Mouse (Mus musculus): ENCODE measurements around the gene Pde4d. TPM values are rescaled to one million over a fixed set of nuclear protein-coding genes. Genes with fewer than 3 reads are reported as not detected.

Gene Pde4d
- polyA plus RNA-seq, 1 experiment from 2014 or later: 3.4 TPM

- no peaks in the 10 kb centered on the region for H3K27me3 ChIP-seq
- DNase-seq (ENCODE audit: low read depth, low spot score) (no peak), ATAC-seq (no peak)
- CTCF ChIA-PET: no interaction called here
- in situ Hi-C loops (cut with MboI; ENCODE audit: low pct_unique_long_range_greater_than_20kb): loop anchor here (10.0 kb wide), 1 partner anchor 438 kb away; no protein-coding TSS in a partner anchor
- POLR2A ChIA-PET: no interaction called here
- no peak for TF ChIP-seq CTCF (IDR thresholded peaks at IDR 0.05)
Measured at GRCm38 (mm10) chr13:109926277-109926920, 1476.7 kb downstream of the Pde4d start.

- POLR2A ChIA-PET: no interaction called here
- no peak for TF ChIP-seq CTCF (IDR thresholded peaks at IDR 0.05)
- CTCF ChIA-PET: interaction anchor here (0.7 kb wide), 1 partner anchor 25 kb away, joined by 3 read pairs; no protein-coding TSS in a partner anchor
- no peak for DNase-seq (ENCODE audit: low read depth, low spot score)
- in situ Hi-C loops (cut with MboI; ENCODE audit: low pct_unique_long_range_greater_than_20kb): loop anchor here (10.0 kb wide), 1 partner anchor 437 kb away; no protein-coding TSS in a partner anchor
- no peak for ATAC-seq
- no peaks in the 10 kb centered on the region for H3K27me3 ChIP-seq
Measured at GRCm38 (mm10) chr13:109927782-109928181, 1478.0 kb downstream of the Pde4d start.

GRCm38 (mm10) chr13:109932688-109933087, 1482.9 kb downstream of the Pde4d start:
- no peak for TF ChIP-seq CTCF (IDR thresholded peaks at IDR 0.05)
- H3K27me3 ChIP-seq: no peaks in the 10 kb centered on the region
- DNase-seq (ENCODE audit: low read depth, low spot score) (no peak), ATAC-seq (no peak)
- ChIA-PET POLR2A (no interaction called here), CTCF (no interaction called here)
- in situ Hi-C loops (cut with MboI; ENCODE audit: low pct_unique_long_range_greater_than_20kb): no loop called here

- TF ChIP-seq CTCF (IDR thresholded peaks at IDR 0.05): no peak
- DNase-seq (ENCODE audit: low read depth, low spot score) (no peak), ATAC-seq (no peak)
- ChIA-PET POLR2A (no interaction called here), CTCF (no interaction called here)
- no peaks in the 10 kb centered on the region for H3K27me3 ChIP-seq
- in situ Hi-C loops (cut with MboI; ENCODE audit: low pct_unique_long_range_greater_than_20kb): no loop called here
Measured at GRCm38 (mm10) chr13:109933554-109933953, 1483.8 kb downstream of the Pde4d start.

GRCm38 (mm10) chr13:109936866-109937265, 1487.1 kb downstream of the Pde4d start:
- ChIA-PET POLR2A (no interaction called here), CTCF (no interaction called here)
- ATAC-seq (no peak), DNase-seq (ENCODE audit: low read depth, low spot score) (no peak)
- in situ Hi-C loops (cut with MboI; ENCODE audit: low pct_unique_long_range_greater_than_20kb): no loop called here
- no peaks in the 10 kb centered on the region for H3K27me3 ChIP-seq
- no peak for TF ChIP-seq CTCF (IDR thresholded peaks at IDR 0.05)

- in situ Hi-C loops (cut with MboI; ENCODE audit: low pct_unique_long_range_greater_than_20kb): no loop called here
- no peak for TF ChIP-seq CTCF (IDR thresholded peaks at IDR 0.05)
- ChIA-PET POLR2A (no interaction called here), CTCF (interaction anchor here (1.6 to 1.7 kb wide), 2 partner anchors 11 to 24 kb away, joined by 3 to 6 read pairs; no protein-coding TSS in a partner anchor)
- no peaks in the 10 kb centered on the region for H3K27me3 ChIP-seq
- DNase-seq (ENCODE audit: low read depth, low spot score) (no peak), ATAC-seq (no peak)
Measured at GRCm38 (mm10) chr13:109944822-109945551, 1495.2 kb downstream of the Pde4d start.

- DNase-seq (ENCODE audit: low read depth, low spot score): no peak
- in situ Hi-C loops (cut with MboI; ENCODE audit: low pct_unique_long_range_greater_than_20kb): no loop called here
- ChIA-PET CTCF (no interaction called here), POLR2A (no interaction called here)
- no peak for TF ChIP-seq CTCF (IDR thresholded peaks at IDR 0.05)
- no peaks in the 10 kb centered on the region for H3K27me3 ChIP-seq
- no peak for ATAC-seq
Measured at GRCm38 (mm10) chr13:109951466-109951865, 1501.7 kb downstream of the Pde4d start.

- no peak for TF ChIP-seq CTCF (IDR thresholded peaks at IDR 0.05)
- ChIA-PET CTCF (no interaction called here), POLR2A (no interaction called here)
- no peak for DNase-seq (ENCODE audit: low read depth, low spot score)
- ATAC-seq: no peak
- H3K27me3 ChIP-seq: no peaks in the 10 kb centered on the region
- in situ Hi-C loops (cut with MboI; ENCODE audit: low pct_unique_long_range_greater_than_20kb): no loop called here
Measured at GRCm38 (mm10) chr13:109954189-109954588, 1504.4 kb downstream of the Pde4d start.

- no peak for ATAC-seq
- DNase-seq (ENCODE audit: low read depth, low spot score): no peak
- peaks cover 1% of the 10 kb centered on the region for H3K27me3 ChIP-seq
- in situ Hi-C loops (cut with MboI; ENCODE audit: low pct_unique_long_range_greater_than_20kb): loop anchor here (5.0 kb wide), 1 partner anchor 54 kb away; no protein-coding TSS in a partner anchor
- POLR2A ChIA-PET: no interaction called here
- TF ChIP-seq CTCF (IDR thresholded peaks at IDR 0.05): no peak
- CTCF ChIA-PET: interaction anchor here (2.1 kb wide), 1 partner anchor 36 kb away, joined by 5 read pairs; no protein-coding TSS in a partner anchor
Measured at GRCm38 (mm10) chr13:109957953-109958352, 1508.2 kb downstream of the Pde4d start.

- no peak for ATAC-seq
- ChIA-PET POLR2A (no interaction called here), CTCF (no interaction called here)
- H3K27me3 ChIP-seq: peaks cover 32% of the 10 kb centered on the region
- no peak for DNase-seq (ENCODE audit: low read depth, low spot score)
- no peak for TF ChIP-seq CTCF (IDR thresholded peaks at IDR 0.05)
- in situ Hi-C loops (cut with MboI; ENCODE audit: low pct_unique_long_range_greater_than_20kb): no loop called here
Measured at GRCm38 (mm10) chr13:109982821-109983443, 1533.2 kb downstream of the Pde4d start.

GRCm38 (mm10) chr13:109985411-109985810, 1535.7 kb downstream of the Pde4d start:
- no peak for DNase-seq (ENCODE audit: low read depth, low spot score)
- POLR2A ChIA-PET: no interaction called here
- TF ChIP-seq CTCF (IDR thresholded peaks at IDR 0.05): no peak
- no peak for ATAC-seq
- CTCF ChIA-PET: no interaction called here
- peaks cover 23% of the 10 kb centered on the region for H3K27me3 ChIP-seq
- in situ Hi-C loops (cut with MboI; ENCODE audit: low pct_unique_long_range_greater_than_20kb): no loop called here

All from Patski (cell line).